Mouse (Mus musculus): ENCODE data around the gene Lmx1a. TPM values are rescaled to one million over a fixed set of nuclear protein-coding genes. Genes with fewer than 3 reads are reported as not detected.

Lmx1a gene
- polyA plus RNA-seq, 1 experiment from 2014 or later, result 0.05 TPM

- Histone ChIP-seq H3K9ac (replicated peaks; ENCODE audit: low read length) (no peak overlapping the region), H3K27ac (ENCODE audit: low read length) (no peak overlapping the region), H3K4me2 (replicated peaks; ENCODE audit: low read depth, low read length) (no peak overlapping the region), H3K9me3 (ENCODE audit: low read length) (no peaks in the 10 kb centered on the region), H3K27me3 (ENCODE audit: insufficient read depth, low read length) (peaks cover 42% of the 10 kb centered on the region), H3K4me3 (ENCODE audit: low read length) (no peak overlapping the region), H3K4me1 (ENCODE audit: insufficient read depth, low read length) (no peaks in the 10 kb centered on the region), H3K36me3 (ENCODE audit: insufficient read depth, low read length) (no peaks in the 10 kb centered on the region)
- 17% methylated on average over 17 of the region's 17 CpGs for WGBS
- ATAC-seq (ENCODE audit: low FRiP score, low TSS enrichment), result no peak
Measured at GRCm38 (mm10) chr1:167672433-167672987, 16.5 kb upstream of the Lmx1a start.

- ATAC-seq (ENCODE audit: low FRiP score, low TSS enrichment), result no peak
- Histone ChIP-seq H3K4me2 (replicated peaks; ENCODE audit: low read depth, low read length) (no peak overlapping the region), H3K36me3 (ENCODE audit: insufficient read depth, low read length) (no peaks in the 10 kb centered on the region), H3K9me3 (ENCODE audit: low read length) (peaks cover 11% of the 10 kb centered on the region), H3K27me3 (ENCODE audit: insufficient read depth, low read length) (peaks cover 7% of the 10 kb centered on the region; the same call in 1 of the 2 replicates), H3K4me1 (ENCODE audit: insufficient read depth, low read length) (no peaks in the 10 kb centered on the region), H3K9ac (replicated peaks; ENCODE audit: low read length) (no peak overlapping the region), H3K27ac (ENCODE audit: low read length) (no peak overlapping the region), H3K4me3 (ENCODE audit: low read length) (no peak overlapping the region)
- WGBS, result 99% methylated on average over 6 of the region's 6 CpGs
Measured at GRCm38 (mm10) chr1:167679061-167679460, 10.0 kb upstream of the Lmx1a start.

- H3K27ac ChIP-seq (ENCODE audit: low read length), result no peak overlapping the region
- H3K36me3 ChIP-seq (ENCODE audit: insufficient read depth, low read length), result no peaks in the 10 kb centered on the region
- no peak overlapping the region for H3K9ac ChIP-seq (replicated peaks; ENCODE audit: low read length)
- peak overlapping the region; percentile 54 for H3K4me3 ChIP-seq (ENCODE audit: low read length)
- peaks cover 71% of the 10 kb centered on the region for H3K27me3 ChIP-seq (ENCODE audit: insufficient read depth, low read length)
- no peak for ATAC-seq (ENCODE audit: low FRiP score, low TSS enrichment)
- peaks cover 8% of the 10 kb centered on the region for H3K9me3 ChIP-seq (ENCODE audit: low read length)
- under 1% methylated on average over 8 of the region's 8 CpGs for WGBS
- peaks cover 15% of the 10 kb centered on the region for H3K4me1 ChIP-seq (ENCODE audit: insufficient read depth, low read length)
- peak overlapping the region; percentile 92 for H3K4me2 ChIP-seq (replicated peaks; ENCODE audit: low read depth, low read length)
Measured at GRCm38 (mm10) chr1:167688001-167688346, 1.1 kb upstream of the Lmx1a start.

- H3K9me3 ChIP-seq (ENCODE audit: low read length), result peaks cover 8% of the 10 kb centered on the region
- peak overlapping the region; percentile 92 for H3K4me2 ChIP-seq (replicated peaks; ENCODE audit: low read depth, low read length)
- H3K27ac ChIP-seq (ENCODE audit: low read length), result no peak overlapping the region
- peak overlapping the region; percentile 54 for H3K4me3 ChIP-seq (ENCODE audit: low read length)
- no peaks in the 10 kb centered on the region for H3K36me3 ChIP-seq (ENCODE audit: insufficient read depth, low read length)
- under 1% methylated on average over 88 of the region's 98 CpGs for WGBS
- peak; percentile 79 for ATAC-seq (ENCODE audit: low FRiP score, low TSS enrichment)
- H3K9ac ChIP-seq (replicated peaks; ENCODE audit: low read length), result peak overlapping the region; percentile 58
- peaks cover 76% of the 10 kb centered on the region for H3K27me3 ChIP-seq (ENCODE audit: insufficient read depth, low read length)
- peaks cover 15% of the 10 kb centered on the region for H3K4me1 ChIP-seq (ENCODE audit: insufficient read depth, low read length)
Measured at GRCm38 (mm10) chr1:167688347-167689231, 448 bp upstream of the Lmx1a start.

- Histone ChIP-seq H3K9ac (replicated peaks; ENCODE audit: low read length) (no peak overlapping the region), H3K36me3 (ENCODE audit: insufficient read depth, low read length) (no peaks in the 10 kb centered on the region), H3K4me1 (ENCODE audit: insufficient read depth, low read length) (peaks cover 15% of the 10 kb centered on the region), H3K27ac (ENCODE audit: low read length) (no peak overlapping the region), H3K4me2 (replicated peaks; ENCODE audit: low read depth, low read length) (peak overlapping the region; percentile 92), H3K9me3 (ENCODE audit: low read length) (peaks cover 7% of the 10 kb centered on the region), H3K27me3 (ENCODE audit: insufficient read depth, low read length) (peaks cover 85% of the 10 kb centered on the region), H3K4me3 (ENCODE audit: low read length) (peak overlapping the region; percentile 54)
- 1% methylated on average over 36 of the region's 36 CpGs for WGBS
- peak; percentile 53 for ATAC-seq (ENCODE audit: low FRiP score, low TSS enrichment)
Measured at GRCm38 (mm10) chr1:167689262-167690137, 463 bp downstream of the Lmx1a start.

- H3K27me3 ChIP-seq (ENCODE audit: insufficient read depth, low read length), result peaks cover 93% of the 10 kb centered on the region
- no peak overlapping the region for H3K9ac ChIP-seq (replicated peaks; ENCODE audit: low read length)
- H3K4me1 ChIP-seq (ENCODE audit: insufficient read depth, low read length), result peaks cover 15% of the 10 kb centered on the region
- no peak overlapping the region for H3K27ac ChIP-seq (ENCODE audit: low read length)
- no peak overlapping the region for H3K4me3 ChIP-seq (ENCODE audit: low read length)
- ATAC-seq (ENCODE audit: low FRiP score, low TSS enrichment), result no peak
- no peak overlapping the region for H3K4me2 ChIP-seq (replicated peaks; ENCODE audit: low read depth, low read length)
- peaks cover 3% of the 10 kb centered on the region for H3K9me3 ChIP-seq (ENCODE audit: low read length)
- no peaks in the 10 kb centered on the region for H3K36me3 ChIP-seq (ENCODE audit: insufficient read depth, low read length)
- WGBS, result 1% methylated on average over 17 of the region's 17 CpGs
Measured at GRCm38 (mm10) chr1:167690138-167690710, 1.2 kb downstream of the Lmx1a start.

- 3% methylated on average over 21 of the region's 21 CpGs for WGBS
- Histone ChIP-seq H3K27ac (ENCODE audit: low read length) (no peak overlapping the region), H3K4me1 (ENCODE audit: insufficient read depth, low read length) (peaks cover 15% of the 10 kb centered on the region), H3K9ac (replicated peaks; ENCODE audit: low read length) (no peak overlapping the region), H3K27me3 (ENCODE audit: insufficient read depth, low read length) (peaks cover 95% of the 10 kb centered on the region), H3K4me3 (ENCODE audit: low read length) (no peak overlapping the region), H3K36me3 (ENCODE audit: insufficient read depth, low read length) (no peaks in the 10 kb centered on the region), H3K4me2 (replicated peaks; ENCODE audit: low read depth, low read length) (no peak overlapping the region), H3K9me3 (ENCODE audit: low read length) (peaks cover 3% of the 10 kb centered on the region)
- no peak for ATAC-seq (ENCODE audit: low FRiP score, low TSS enrichment)
Measured at GRCm38 (mm10) chr1:167690716-167691550, 1.9 kb downstream of the Lmx1a start.

- under 1% methylated on average over 44 of the region's 44 CpGs for WGBS
- Histone ChIP-seq H3K36me3 (ENCODE audit: insufficient read depth, low read length) (no peaks in the 10 kb centered on the region), H3K4me1 (ENCODE audit: insufficient read depth, low read length) (peaks cover 15% of the 10 kb centered on the region), H3K4me2 (replicated peaks; ENCODE audit: low read depth, low read length) (peak overlapping the region; percentile 31), H3K27me3 (ENCODE audit: insufficient read depth, low read length) (peaks cover 97% of the 10 kb centered on the region), H3K27ac (ENCODE audit: low read length) (no peak overlapping the region), H3K9me3 (ENCODE audit: low read length) (no peaks in the 10 kb centered on the region), H3K4me3 (ENCODE audit: low read length) (peak overlapping the region; percentile 21), H3K9ac (replicated peaks; ENCODE audit: low read length) (no peak overlapping the region)
- no peak for ATAC-seq (ENCODE audit: low FRiP score, low TSS enrichment)
Measured at GRCm38 (mm10) chr1:167691911-167692682, 3.1 kb downstream of the Lmx1a start.
